Mouse (Mus musculus): ENCODE measurements around the gene Hoxc5.
A peak's percentile ranks its signal among the peaks of the same experiment; 100 is the strongest.

The Hoxc5 gene

DNA sequence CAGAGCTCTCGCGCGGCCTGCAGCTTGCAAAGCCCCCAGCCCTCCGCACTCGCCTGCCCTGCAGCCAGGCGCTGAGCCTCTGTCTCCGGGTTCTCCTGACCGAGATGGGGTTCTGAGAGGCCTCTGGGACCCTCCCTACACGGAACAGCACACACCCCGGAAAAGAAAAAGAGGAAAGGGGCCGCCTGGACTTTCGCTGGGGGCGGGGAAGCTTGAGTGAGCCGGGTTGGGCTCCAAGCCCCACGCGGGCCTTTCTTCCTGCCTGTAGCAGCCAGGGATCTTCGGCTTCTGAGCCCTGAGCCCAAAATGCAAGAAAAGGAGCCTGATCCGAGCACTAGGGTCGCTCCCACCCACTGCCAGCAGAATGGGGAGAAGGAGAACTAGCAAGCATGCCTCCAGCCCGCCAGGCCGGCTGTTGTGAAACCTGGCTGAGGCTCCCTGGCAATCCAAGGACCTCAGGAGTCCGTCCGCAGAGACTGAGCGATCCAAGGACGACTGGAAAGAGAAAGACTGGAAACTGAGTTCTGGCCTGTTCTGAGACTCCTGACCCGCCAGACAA, 44.8 kb downstream of the Hoxc5 start:
- no peak for DNase-seq (ENCODE audit: low spot score)

GRCm38 (mm10) chr15:103013238-103013984, 46.2 kb downstream of the Hoxc5 start:
- DNase-seq (ENCODE audit: low spot score) = peak; percentile 67

- DNase-seq (ENCODE audit: low spot score) = peak; percentile 70
These were observed 47.1 kb downstream of the Hoxc5 start for GRCm38 (mm10) chr15:103014166-103015008.

GRCm38 (mm10) chr15:103015009-103015399, 47.8 kb downstream of the Hoxc5 start:
- DNase-seq (ENCODE audit: low spot score) = no peak

- no peak for DNase-seq (ENCODE audit: low spot score)
These were observed 48.3 kb downstream of the Hoxc5 start for GRCm38 (mm10) chr15:103015406-103016166.

DNA sequence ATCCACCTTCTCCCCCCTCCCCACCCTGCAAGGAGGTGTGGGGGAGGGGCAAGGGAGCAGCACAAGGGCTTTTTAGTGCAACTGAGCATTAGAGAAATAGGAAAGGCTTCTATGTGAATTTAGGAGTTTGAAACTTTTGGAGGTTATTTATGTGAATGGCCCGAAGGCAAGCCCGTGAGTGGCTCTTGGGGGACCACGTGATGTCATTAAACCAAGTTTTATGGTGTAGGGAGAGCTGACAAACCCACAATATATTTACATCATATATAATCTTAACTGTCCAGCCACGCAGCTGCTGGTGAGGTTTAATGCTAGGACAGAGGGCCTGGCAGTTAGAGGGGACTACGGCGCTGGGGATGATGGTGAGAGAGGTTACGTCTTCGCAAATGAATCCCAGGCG, 51.4 kb downstream of the Hoxc5 start, which contains the start of gene Hoxc4:
Gene Hoxc4 (plus strand): TSS at position 299 of the 400 bp plus-strand sequence.
- DNase-seq (ENCODE audit: low spot score) = no peak

- DNase-seq (ENCODE audit: low spot score) = no peak
These were observed 53.7 kb downstream of the Hoxc5 start for GRCm38 (mm10) chr15:103020899-103021418.

GRCm38 (mm10) chr15:103021544-103021943, 54.3 kb downstream of the Hoxc5 start:
- no peak for DNase-seq (ENCODE audit: low spot score)

DNA sequence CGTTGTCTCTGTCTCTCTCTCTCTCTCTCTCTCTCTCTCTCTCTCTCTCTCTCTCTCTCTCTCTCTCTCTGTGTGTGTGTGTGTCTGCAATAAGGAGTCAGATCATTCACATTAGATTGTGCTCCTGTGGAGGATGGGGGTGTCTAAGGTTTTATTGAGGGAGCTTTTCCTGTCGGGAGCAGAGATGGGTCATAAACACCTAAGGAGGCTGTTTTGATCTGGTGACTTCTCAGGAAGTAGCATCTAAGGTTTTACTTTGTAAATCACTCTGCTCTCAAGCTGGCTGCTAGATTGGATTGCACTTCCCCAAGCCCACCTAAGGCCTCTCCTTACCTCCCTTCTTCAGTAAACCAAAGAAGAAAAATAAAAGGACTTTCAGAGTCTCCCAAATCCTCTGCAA, 56.9 kb downstream of the Hoxc5 start:
- DNase-seq (ENCODE audit: low spot score) = no peak

- DNase-seq (ENCODE audit: low spot score) = no peak
These were observed 60.3 kb downstream of the Hoxc5 start for GRCm38 (mm10) chr15:103027266-103028235.

GRCm38 (mm10) chr15:103028916-103029512, 61.8 kb downstream of the Hoxc5 start:
- no peak for DNase-seq (ENCODE audit: low spot score)

- no peak for DNase-seq (ENCODE audit: low spot score)
These were observed 62.9 kb downstream of the Hoxc5 start for GRCm38 (mm10) chr15:103030142-103030541.

DNA sequence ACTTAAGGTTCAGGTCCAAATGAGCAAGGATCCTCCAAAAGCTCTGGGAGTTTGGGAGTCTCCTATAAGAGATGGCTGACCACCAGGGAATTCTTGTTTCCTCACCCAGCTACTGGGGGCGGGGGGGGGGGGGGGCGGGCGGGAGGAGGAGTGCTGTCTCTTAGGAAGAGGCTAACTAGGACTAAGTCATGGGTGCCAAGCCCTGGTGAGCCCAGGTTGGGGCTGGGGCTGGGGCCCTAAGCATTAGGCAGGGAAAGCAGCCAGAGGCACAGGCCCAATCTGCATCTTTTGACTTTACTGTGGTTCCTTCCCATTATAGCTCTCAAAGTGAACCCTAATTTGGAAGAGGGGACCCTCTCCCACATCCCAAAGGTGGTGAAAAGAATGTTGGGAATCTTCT, 64.9 kb downstream of the Hoxc5 start:
- no peak for DNase-seq (ENCODE audit: low spot score)

DNA sequence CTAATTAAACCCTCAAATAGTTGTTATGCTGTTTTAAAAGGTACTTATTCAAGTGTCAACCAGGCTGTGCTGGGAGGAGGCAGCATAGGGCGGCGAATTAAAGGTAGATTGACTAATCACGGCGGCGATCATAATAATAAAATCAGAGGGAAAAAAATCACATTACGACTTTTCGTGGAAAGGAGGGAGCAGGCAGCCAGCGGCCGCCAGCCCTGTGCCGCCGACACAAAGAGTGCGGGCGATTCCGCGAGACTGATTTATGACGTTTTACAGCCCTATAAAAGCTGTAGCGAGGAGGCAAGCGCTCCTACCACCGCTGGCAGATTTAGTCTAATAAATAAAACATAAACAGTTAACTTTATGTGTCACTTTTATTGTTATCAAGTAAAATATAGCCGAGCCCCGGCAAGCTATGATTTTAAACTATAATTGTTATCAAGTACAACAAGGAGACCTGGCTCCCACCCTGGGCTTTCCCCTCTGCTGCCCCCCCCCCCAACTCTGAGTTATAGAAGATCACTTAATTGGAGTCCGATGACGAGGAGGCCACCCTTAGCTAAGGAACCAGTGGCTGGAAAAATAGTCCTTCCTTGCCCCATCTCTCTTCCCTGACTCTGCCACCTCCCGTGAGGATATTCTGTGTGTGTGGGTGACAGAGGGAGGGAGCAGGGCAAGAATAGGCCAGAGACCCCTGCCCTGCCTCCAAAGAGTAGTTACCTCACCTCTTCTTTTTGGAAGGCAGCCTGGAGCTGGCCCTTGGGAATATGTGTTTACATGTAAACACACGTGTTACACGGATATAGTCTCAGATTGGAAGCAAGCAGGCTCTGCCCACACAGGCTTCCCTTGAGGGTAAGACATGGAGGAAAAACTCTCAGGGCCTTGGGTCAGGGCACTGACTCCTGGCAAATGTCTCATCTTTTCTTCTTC, 65.7 kb downstream of the Hoxc5 start:
- no peak for DNase-seq (ENCODE audit: low spot score)

DNA sequence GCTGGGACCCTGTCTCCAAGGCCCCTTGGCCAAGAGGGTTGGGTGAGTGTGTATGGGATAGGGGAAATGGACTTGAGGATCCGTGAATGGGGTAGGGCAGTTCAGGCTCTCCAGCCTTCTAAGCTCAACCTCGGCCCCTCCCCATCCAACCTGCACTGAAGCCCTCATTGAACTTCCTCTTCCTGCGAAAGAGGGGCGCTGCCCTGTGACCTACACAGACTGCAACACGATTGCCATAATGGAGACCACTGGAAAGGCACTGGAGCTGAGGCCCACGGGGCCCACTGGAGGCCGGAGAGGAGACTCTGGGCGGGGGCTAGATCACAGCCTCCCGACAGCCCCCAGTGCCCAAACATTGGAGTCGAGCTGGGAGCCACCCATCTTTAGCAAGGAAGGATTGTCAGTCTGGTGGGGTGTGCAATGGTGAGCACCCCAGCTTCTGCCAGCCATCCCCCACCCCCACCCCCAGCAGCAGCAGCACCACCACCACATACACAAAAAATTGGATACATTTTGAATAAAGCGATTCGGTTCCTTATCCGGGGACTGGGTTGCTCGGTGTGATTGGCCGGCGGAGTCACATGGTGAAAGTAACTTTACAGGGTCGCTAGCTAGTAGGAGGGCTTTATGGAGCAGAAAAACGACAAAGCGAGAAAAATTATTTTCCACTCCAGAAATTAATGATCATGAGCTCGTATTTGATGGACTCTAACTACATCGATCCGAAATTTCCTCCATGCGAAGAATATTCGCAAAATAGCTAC, 67.0 kb downstream of the Hoxc5 start:
- peak; percentile 54 for DNase-seq (ENCODE audit: low spot score)

GRCm38 (mm10) chr15:103034807-103035547, 67.7 kb downstream of the Hoxc5 start:
- no peak for DNase-seq (ENCODE audit: low spot score)

DNA sequence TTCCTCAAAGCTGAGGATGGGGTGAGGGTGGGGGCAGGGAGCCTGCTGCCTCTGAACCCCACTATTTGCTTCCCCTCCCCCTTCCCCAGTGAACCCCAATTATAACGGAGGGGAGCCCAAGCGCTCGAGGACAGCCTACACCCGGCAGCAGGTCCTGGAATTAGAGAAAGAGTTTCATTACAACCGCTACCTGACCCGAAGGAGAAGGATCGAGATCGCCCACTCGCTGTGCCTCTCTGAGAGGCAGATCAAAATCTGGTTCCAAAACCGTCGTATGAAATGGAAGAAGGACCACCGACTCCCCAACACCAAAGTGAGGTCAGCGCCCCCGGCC, 68.3 kb downstream of the Hoxc5 start:
- no peak for DNase-seq (ENCODE audit: low spot score)

DNA sequence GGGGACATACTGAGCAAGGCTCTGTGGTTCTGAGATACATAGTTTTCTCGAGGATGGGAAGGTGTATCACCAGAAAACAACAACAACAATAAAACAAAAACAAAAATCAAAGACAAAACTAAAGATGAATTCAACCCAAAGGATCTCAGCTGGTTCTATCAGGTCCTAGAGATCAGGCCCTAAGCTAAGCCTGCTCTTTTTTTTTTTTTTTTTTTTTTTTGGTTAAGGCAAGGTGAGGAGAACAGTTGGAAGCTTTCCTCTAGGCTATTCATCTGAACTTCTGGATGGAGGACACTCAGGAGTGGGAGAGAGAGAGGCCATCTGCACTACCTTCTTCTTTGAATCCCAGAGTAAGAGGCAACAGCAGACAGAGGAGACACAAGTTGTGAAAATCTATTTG, 70.3 kb downstream of the Hoxc5 start:
- DNase-seq (ENCODE audit: low spot score) = no peak

All from ovary, postnatal 36 days (tissue).